ENCODE assay signal across 18 mouse cellular contexts in the genomic region with DNA sequence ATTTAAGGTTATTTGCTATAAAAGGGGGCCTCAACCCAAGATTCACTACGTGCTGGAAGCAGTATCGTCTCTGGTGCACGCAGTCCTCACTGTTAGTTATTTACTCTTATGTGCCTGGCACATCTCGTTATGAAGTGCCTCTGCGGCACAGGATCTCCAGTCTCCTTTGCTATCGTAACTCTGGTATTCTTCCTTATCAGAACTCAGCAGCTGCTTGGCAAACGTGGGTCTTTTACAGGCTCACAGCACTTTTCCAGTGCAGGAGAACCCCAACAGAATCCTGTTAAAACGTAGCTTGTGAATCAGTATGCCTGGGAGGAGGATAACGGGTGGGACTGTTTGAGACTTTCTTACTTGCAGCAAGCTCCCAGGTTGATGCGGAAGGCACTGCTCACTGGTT.
DNase-seq lines count a peak whose midpoint lies in the region; ATAC-seq and TF ChIP-seq lines count a peak whose summit lies in the region.
"Had no signal": no experiment of that assay in that cellular context is flagged by ENCODE, and none has a peak within 500 bp of the region (broad histone marks: within the 10 kb centered on the region; RNA-seq: fewer than 3 reads in every experiment).

No protein-coding gene starts in this region.

- no peaks in the 10 kb centered on the region for H3K9me3 ChIP-seq in heart, embryonic 13.5 days
- H3K9me3 ChIP-seq in liver, embryonic 13.5 days (replicated peaks), result no peaks in the 10 kb centered on the region
- H3K9me3 ChIP-seq: embryonic facial prominence, embryonic 15.5 days; hindbrain, embryonic 15.5 days; midbrain, embryonic 15.5 days; neural tube, embryonic 13.5 days had no signal

- WGBS in heart, adult 2 months, result 9% methylated on average over 10 of the region's 10 CpGs
- 13% methylated on average over 10 of the region's 10 CpGs for WGBS in heart, embryonic 13.5 days
- WGBS in liver, embryonic 13.5 days (ENCODE audit: insufficient replicate concordance), result 12% methylated on average over 10 of the region's 10 CpGs

- H3K9ac ChIP-seq in heart, adult 2 months (ENCODE audit: low read depth, low read length), result no peak overlapping the region
- peak overlapping the region; percentile 63 for H3K9ac ChIP-seq in heart, embryonic 13.5 days
- 0 out of 2 replicates have a peak overlapping the region, but pooled peaks have one; percentile 41 for H3K9ac ChIP-seq in liver, embryonic 13.5 days
- H3K9ac ChIP-seq: embryonic facial prominence, embryonic 15.5 days; hindbrain, embryonic 15.5 days; midbrain, embryonic 15.5 days; neural tube, embryonic 13.5 days had no signal

- H3K27me3 ChIP-seq in heart, adult 2 months (ENCODE audit: control insufficient read depth, insufficient read depth, low read length), result no peaks in the 10 kb centered on the region
- H3K27me3 ChIP-seq in heart, embryonic 13.5 days (replicated peaks), result 0 out of 2 replicates have a peak, but pooled peaks cover 4% of the 10 kb centered on the region
- no peaks in the 10 kb centered on the region for H3K27me3 ChIP-seq in liver, embryonic 13.5 days
- H3K27me3 ChIP-seq: embryonic facial prominence, embryonic 15.5 days; hindbrain, embryonic 15.5 days; midbrain, embryonic 15.5 days; neural tube, embryonic 13.5 days had no signal

- DNase-seq in heart, adult 2 months, result peak in 1 of 2 experiments; percentile 11
- DNase-seq in heart, postnatal 25 days (ENCODE audit: low spot score), result no peak
- peak; percentile 3 for DNase-seq in brain, adult 2 months (ENCODE audit: low read depth, low spot score)
- peak; percentile 55 for DNase-seq in liver, embryonic 13.5 days
- no peak for DNase-seq in adipocyte (ENCODE audit: low spot score)
- DNase-seq in thymus, adult 18-20 months, result no peak
- no peak for DNase-seq in cerebellum, adult 18-20 months
- DNase-seq: adrenal gland, postnatal 36 days; cerebellum, adult 2 months; gastrocnemius, postnatal 14 days; kidney, adult 2 months; lung, postnatal 14 days had no signal

- peak overlapping the region; percentile 72 for H3K4me2 ChIP-seq in heart, embryonic 13.5 days
- peak overlapping the region; percentile 53 for H3K4me2 ChIP-seq in liver, embryonic 13.5 days
- H3K4me2 ChIP-seq: embryonic facial prominence, embryonic 15.5 days; hindbrain, embryonic 15.5 days; midbrain, embryonic 15.5 days; neural tube, embryonic 13.5 days had no signal

- intact Hi-C loops in heart, adult 2 months (cut with DNase I), result no loop called here
- intact Hi-C loops in heart, postnatal 25 days (cut with DNase I), result no loop called here

- TF ChIP-seq CTCF in heart, adult 2 months (IDR thresholded peaks at IDR 0.05), result no peak

- TF ChIP-seq POLR2A in heart, adult 2 months (IDR thresholded peaks at IDR 0.05; ENCODE audit: insufficient read depth, low read depth, low read length), result no peak

- TF ChIP-seq EP300 in heart, adult 2 months (IDR thresholded peaks at IDR 0.05; ENCODE audit: insufficient read depth, low read depth, low read length), result no peak

- no peak for ATAC-seq in heart, embryonic 13.5 days (ENCODE audit: extremely low read depth, insufficient number of reproducible peaks, low FRiP score, low TSS enrichment)
- ATAC-seq in liver, embryonic 13.5 days (ENCODE audit: low read depth), result peak; percentile 97
- ATAC-seq: forebrain, embryonic 16.5 days; midbrain, embryonic 15.5 days had no signal

- H3K4me1 ChIP-seq in heart, adult 2 months (ENCODE audit: control insufficient read depth, insufficient read depth, low read length), result no peaks in the 10 kb centered on the region
- H3K4me1 ChIP-seq in heart, embryonic 13.5 days, result peaks cover 7% of the 10 kb centered on the region; the same call in 1 of the 2 replicates
- H3K4me1 ChIP-seq in liver, embryonic 13.5 days (replicated peaks), result peaks cover 14% of the 10 kb centered on the region
- H3K4me1 ChIP-seq: embryonic facial prominence, embryonic 15.5 days; hindbrain, embryonic 15.5 days; midbrain, embryonic 15.5 days; neural tube, embryonic 13.5 days had no signal

- H3K36me3 ChIP-seq in heart, adult 2 months (ENCODE audit: control insufficient read depth, insufficient read depth, low read length), result no peaks in the 10 kb centered on the region
- no peaks in the 10 kb centered on the region for H3K36me3 ChIP-seq in heart, embryonic 13.5 days
- no peaks in the 10 kb centered on the region for H3K36me3 ChIP-seq in liver, embryonic 13.5 days
- H3K36me3 ChIP-seq: embryonic facial prominence, embryonic 15.5 days; hindbrain, embryonic 15.5 days; midbrain, embryonic 15.5 days; neural tube, embryonic 13.5 days had no signal

- no peak overlapping the region for H3K27ac ChIP-seq in heart, adult 2 months
- no peak overlapping the region for H3K27ac ChIP-seq in heart, embryonic 13.5 days (replicated peaks)
- H3K27ac ChIP-seq in liver, embryonic 13.5 days, result peak overlapping the region; percentile 18
- H3K27ac ChIP-seq: embryonic facial prominence, embryonic 15.5 days; hindbrain, embryonic 15.5 days; midbrain, embryonic 15.5 days; neural tube, embryonic 13.5 days had no signal

- H3K79me2 ChIP-seq in heart, adult 2 months (replicated peaks; ENCODE audit: control insufficient read depth, insufficient read depth, low read length), result no peaks in the 10 kb centered on the region

- peak overlapping the region; percentile 16; the same call in 1 of the 2 replicates for H3K4me3 ChIP-seq in heart, adult 2 months
- H3K4me3 ChIP-seq in heart, embryonic 13.5 days, result peak overlapping the region; percentile 43
- peak overlapping the region; percentile 28; the same call in 1 of the 2 replicates for H3K4me3 ChIP-seq in liver, embryonic 13.5 days (replicated peaks)
- H3K4me3 ChIP-seq: embryonic facial prominence, embryonic 15.5 days; hindbrain, embryonic 15.5 days; midbrain, embryonic 15.5 days; neural tube, embryonic 13.5 days had no signal

Comparison
In these comparisons a context has a peak if more than half of its experiments do, and no peak if none do; other contexts are left out.
1. DNase-seq: peak in brain, adult 2 months (single experiment) and liver, embryonic 13.5 days (single experiment); none in heart, postnatal 25 days (single experiment), adipocyte (single experiment), thymus, adult 18-20 months (0 of 2) and cerebellum, adult 18-20 months (0 of 2).
2. Peak in every context shown above with its lines, with median percentiles within 50 percentile points of each other: H3K4me3 ChIP-seq.